Mouse (Mus musculus) regulatory T cell (primary cell): ENCODE measurements at regions not wholly inside any gene's neighbourhood (a gene's known extent, or its start where the extent isn't known, plus 50 kb on each side); places are given as distances from the start of the nearest gene placed in this dataset.

ENCODE experiments used
- in situ Hi-C: fragments of 300-600 bp; cut with MboI, MseI; formaldehyde crosslinking; loops from one replicate; pipeline ENCODE4 v1.15.1; 2025; ENCODE audit warnings: high pct_unique_total_duplicates

GRCm38 (mm10) chr10:111867538-111867937 lies 104.9 kb upstream of the Krr1 start:
- in situ Hi-C loops, result loop anchor here (25.0 kb wide), 1 partner anchor 745 kb away; no protein-coding TSS in a partner anchor

DNA sequence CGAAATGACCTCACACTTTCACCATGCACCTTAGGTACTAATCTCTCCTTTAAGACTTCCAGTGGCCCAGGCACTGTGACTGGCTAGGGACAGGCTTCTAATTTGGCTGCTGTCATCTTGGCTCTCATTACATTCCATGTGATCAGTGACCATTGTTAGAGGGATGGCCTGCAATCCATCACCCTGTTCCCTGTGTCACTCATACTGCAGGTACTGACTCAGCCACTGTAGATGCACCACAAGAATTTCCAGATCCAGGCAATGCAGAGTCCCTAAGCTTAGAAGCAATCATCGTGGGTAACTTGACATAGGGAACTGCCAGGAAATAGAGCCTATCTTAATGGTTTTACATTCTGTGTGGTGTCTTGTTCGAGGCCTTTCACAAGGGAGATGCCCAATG lies 92.1 kb upstream of the Krr1 start:
- in situ Hi-C loops, result no loop called here

- in situ Hi-C loops, result no loop called here
These were observed 90.9 kb upstream of the Krr1 start for GRCm38 (mm10) chr10:111881339-111882211.

- in situ Hi-C loops, result no loop called here
These were observed 89.9 kb upstream of the Krr1 start for GRCm38 (mm10) chr10:111882521-111882920.

DNA sequence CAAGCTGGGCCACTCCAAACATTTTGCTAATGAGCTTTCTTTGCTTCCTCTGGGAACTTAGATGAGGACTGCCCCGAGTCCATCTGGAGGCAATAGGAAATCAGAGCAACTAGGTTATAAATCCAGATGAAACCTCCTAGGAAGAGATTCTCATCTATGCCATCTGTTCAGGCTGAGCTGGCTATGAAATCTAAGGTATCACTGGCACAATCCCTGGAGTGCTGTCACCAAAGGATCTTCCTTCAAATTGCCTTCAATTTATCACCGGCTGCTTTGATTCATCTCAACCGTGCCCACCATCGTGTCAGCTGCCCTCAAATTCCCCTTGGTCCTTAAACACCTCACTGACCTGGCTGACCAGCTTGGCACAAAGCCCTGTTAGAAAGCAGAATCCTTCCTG lies 87.8 kb upstream of the Krr1 start:
- in situ Hi-C loops, result no loop called here

DNA sequence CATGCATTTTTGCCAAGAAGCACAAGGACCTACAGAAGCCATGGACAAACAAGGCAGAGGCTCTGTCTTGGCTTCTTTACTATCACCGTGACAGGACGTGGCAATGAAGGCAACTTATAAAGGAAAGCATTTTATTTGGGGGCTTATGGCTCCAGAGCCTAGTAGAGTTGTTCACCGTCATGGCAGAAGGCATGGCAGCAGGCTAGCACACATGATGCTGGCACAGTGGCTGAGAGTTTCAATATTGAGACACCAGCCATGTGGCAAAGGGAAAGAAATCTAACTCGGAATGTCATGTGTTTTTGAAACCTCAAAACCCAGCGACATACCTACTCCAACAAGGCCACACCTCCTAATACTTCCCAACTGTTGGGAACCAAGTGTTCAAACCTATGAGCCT lies 83.4 kb upstream of the Krr1 start:
- in situ Hi-C loops, result no loop called here

DNA sequence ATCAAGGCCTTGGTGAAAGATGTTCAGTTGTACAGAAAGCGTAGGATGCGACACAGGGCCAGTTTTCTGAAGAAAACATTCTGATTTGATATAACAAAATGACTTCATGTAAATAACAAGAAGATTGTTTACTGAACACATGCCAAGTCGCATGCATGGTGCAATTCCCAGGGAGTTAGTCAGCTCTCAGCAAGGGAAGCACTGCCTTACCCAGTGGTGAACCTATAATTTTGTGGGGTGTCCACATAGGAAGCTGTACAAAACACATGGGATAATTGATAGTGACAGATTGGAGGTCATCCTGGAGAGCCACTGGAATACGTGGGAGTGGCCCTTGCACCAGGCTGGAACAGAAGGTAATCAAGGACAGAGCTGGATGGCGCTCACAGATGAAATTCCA lies 79.0 kb upstream of the Krr1 start:
- in situ Hi-C loops, result no loop called here

- in situ Hi-C loops, result no loop called here
These were observed 78.5 kb upstream of the Krr1 start for GRCm38 (mm10) chr10:111893941-111894340.

- in situ Hi-C loops, result no loop called here
These were observed 75.1 kb upstream of the Krr1 start for GRCm38 (mm10) chr10:111897361-111897760.

DNA sequence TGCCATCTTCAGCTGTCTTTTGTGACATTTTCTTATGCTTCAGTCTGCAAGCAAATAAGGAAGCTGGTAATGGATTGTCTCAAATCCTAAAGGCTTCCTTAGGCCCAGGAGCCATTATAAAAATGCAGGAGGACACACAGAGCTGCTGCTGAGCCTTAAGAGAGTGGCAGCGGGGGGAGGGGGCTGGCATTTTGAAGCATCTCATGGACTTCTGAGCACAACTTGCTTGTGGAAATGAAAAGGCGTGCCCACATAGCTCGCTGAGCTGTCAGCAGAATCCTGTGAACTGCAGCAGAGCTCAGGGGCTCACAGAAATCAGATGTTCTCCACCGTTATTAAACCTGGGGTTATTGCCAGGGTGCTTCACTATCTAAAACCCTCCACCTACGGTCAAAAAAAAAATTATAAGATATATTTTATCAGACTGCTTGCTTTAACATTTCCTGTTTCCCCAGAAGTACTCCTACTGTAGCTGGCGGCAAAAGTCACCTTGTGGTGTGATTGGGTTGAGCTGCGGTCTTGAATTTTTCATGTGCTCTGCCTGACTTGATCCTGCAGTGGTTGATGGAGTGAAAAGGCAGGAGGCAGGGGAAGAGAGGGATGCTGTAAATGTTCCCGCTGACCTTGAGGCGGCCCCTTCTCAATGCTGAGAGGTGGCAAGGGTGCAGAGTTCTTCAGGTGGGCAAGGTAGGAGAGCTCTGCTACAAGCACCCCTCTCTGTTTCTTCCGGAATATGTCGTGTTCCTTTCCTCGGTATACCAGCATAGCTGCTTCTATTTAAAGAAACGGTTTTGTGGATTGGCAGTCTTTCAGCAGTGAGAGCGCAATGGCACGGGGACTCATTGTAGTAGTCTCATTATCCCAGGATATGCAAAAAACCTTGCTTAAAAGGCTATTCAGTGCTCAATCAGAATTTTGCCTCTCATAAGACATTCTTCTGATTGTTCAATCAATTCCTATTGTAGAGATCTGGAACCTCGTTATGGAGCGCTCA lies 71.4 kb upstream of the Krr1 start:
- in situ Hi-C loops, result no loop called here

DNA sequence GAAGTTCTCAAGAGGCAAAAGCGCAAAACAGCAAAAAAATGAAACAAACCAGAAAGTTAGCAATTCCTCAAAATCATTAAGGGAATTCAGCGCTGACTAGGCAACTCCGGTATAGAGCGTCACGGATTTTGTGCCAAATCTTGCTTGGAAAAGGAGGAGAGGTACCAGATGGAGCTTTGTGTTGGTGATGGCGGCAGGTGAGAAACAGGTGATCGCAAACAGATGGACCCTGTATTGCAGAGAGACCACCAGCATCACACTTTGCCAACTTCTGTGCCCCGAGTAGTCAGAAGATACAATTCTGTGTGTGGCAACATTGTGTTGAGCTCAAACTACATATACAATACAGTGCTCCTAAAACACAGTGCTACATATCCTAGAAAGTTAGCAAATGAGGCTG lies 68.5 kb upstream of the Krr1 start:
- in situ Hi-C loops, result no loop called here

DNA sequence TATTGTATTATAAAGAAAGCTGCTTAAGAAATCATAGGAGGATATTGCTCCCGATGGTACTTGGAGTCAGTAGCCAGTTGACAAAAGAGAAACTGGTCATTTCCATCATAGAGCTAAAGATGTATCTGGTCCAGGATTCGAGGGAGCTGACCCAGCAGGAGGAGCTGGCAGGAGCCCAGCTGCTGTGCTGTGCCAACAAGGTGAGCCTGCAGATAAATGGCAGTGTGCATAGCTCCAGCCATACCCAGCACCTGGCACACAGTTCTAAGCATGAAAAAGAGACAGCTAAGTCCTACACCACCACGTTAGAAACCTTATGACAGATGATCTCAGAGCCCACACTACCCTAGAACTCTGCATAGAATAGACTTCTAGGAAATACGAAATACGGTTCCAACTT lies 64.6 kb upstream of the Krr1 start:
- in situ Hi-C loops, result no loop called here

DNA sequence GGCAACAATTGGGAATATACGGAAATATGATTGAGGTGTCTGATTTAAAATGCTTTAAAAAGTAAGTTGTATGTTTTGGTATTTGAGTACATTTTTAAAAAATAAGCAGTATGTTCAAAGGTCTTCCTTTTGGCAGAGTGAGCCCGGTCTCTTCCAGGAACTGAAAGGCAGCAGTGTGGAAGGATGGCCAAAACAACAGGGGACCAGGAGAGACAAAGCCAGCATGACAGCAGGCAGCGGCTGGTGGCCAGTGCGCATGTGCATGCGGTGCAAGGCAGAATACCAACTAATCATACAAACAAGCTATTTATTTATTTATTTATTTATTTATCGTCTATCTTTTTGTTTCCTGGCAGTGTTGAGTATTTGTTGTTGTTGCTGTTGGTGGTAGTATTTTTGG lies 59.9 kb upstream of the Krr1 start:
- in situ Hi-C loops, result no loop called here

GRCm38 (mm10) chr10:111913066-111913785 lies 59.2 kb upstream of the Krr1 start:
- in situ Hi-C loops, result no loop called here

- in situ Hi-C loops, result no loop called here
These were observed 58.2 kb upstream of the Krr1 start for GRCm38 (mm10) chr10:111914231-111914630.

DNA sequence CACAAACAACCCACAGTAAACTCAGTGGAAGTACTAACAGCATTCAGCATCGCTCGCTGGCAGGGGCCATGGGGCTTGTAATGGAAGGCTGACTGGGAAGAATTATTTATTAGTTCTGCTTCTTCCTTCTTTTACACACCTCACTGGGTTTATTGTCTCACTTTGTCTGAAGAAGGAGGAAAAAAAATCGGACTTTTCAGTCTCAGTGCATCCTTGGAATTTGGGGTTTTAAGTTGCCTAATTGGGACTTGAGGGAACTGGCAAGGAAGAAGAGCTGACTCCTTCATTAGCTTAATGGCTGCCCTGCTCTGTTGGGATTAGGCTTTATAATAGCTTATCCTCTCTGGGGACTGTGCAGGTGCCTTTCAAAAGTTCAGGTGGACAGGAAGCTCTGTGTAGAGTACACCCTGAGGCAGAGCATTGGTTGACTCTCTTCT lies 54.4 kb upstream of the Krr1 start:
- in situ Hi-C loops, result no loop called here

DNA sequence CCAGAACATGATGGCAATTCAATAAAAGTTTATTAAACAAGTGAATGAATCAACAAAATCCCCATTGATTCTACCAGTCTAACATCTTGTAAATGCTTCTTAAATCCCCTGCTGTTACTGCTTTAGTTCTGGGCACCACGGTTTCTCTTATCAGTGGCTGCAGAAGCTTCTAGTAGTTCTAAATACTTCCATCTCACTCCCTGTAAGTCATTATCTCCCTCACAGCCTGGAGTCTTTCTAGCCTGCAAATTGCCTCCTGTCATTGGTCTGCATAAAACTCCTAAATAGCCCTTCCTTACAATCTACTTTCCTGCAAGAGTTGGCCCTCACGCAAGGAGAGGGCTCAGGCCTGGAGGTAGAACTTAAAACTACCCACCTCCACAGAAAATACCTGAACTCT lies 53.0 kb upstream of the Krr1 start:
- in situ Hi-C loops, result no loop called here

DNA sequence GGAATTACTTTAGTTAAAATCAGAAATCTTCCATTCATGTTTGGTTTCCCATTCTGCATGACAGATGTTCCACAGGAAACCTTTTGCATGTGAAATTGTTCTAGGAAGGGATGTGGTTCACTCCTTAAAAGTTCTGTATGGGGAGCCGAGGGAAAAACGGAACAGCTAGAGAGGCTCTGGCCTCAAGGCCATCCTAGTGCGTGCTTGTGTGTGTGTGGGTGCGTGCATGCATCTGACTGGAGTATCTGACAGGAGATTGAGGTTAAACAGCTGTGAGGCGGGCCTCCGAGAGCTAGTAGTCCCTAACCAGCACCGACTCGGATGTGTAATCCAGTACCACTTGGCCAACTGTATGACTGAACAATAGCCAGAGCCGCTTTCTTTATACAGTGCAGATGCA lies 51.0 kb upstream of the Krr1 start:
- in situ Hi-C loops, result loop anchor here (5.0 kb wide), 1 partner anchor 414 kb away; the partner anchor contains the start of gene Phlda1
